Mouse (Mus musculus) CH12.LX (cell line): Measurements from ENCODE around the gene 5730480H06Rik. TPM values are rescaled to one million over a fixed set of nuclear protein-coding genes. Genes with fewer than 3 reads are reported as not detected.

ENCODE experiments used
- DNase-seq: peaks from one replicate; pipeline ENCODE4 v3.0.0-alpha.2; 2013; ENCODE audit errors: extremely low read depth
- H3K27ac ChIP-seq: 2 replicates; pipeline ENCODE4 v1.5.1; 2012; ENCODE audit warnings: low read depth, mild to moderate bottlenecking, control low read depth, moderate library complexity; ENCODE audit not compliant: insufficient read depth
- H3K27me3 ChIP-seq: replicated peaks from 2 replicates; pipeline ENCODE3; 2012; ENCODE audit warnings: inconsistent platforms
- H3K36me3 ChIP-seq, 2 experiments: replicated peaks in 1 of 2; 2 replicates each; pipeline versions ENCODE3 to v1.6.1; 2012; ENCODE audit warnings: inconsistent platforms in 1 of 2, low read length in 1 of 2, mild to moderate bottlenecking in 1 of 2, mixed read lengths in 1 of 2, moderate library complexity in 1 of 2; ENCODE audit not compliant: control insufficient read depth in 1 of 2, insufficient read depth in 1 of 2
- H3K4me1 ChIP-seq, 2 experiments: 2 replicates each; pipeline ENCODE4 v1.6.1; 2012; ENCODE audit warnings: inconsistent platforms in 1 of 2, moderate library complexity in 1 of 2; ENCODE audit not compliant: insufficient read depth in 2 of 2, control insufficient read depth in 1 of 2
- H3K4me2 ChIP-seq: 2 replicates; pipeline ENCODE4 v1.6.1; 2012; ENCODE audit warnings: low read depth, mild to moderate bottlenecking, control low read depth; ENCODE audit not compliant: poor library complexity, insufficient read depth, severe bottlenecking
- H3K4me3 ChIP-seq, 3 experiments: fragments of 150-350 bp in 1 of 3; sonication (generic) in 1 of 3; replicated peaks in 1 of 3; 2 replicates each; pipeline versions ENCODE3 to v1.5.1; 2011 to 2012; ENCODE audit warnings: low read depth in 2 of 3, low read length in 2 of 3, mild to moderate bottlenecking in 2 of 3, moderate library complexity in 2 of 3, control low read depth in 1 of 3, improper control_type of control experiment in 1 of 3, inconsistent platforms in 1 of 3, mixed read lengths in 1 of 3; ENCODE audit not compliant: poor library complexity in 1 of 3
- H3K79me2 ChIP-seq: replicated peaks from 2 replicates; pipeline ENCODE4 v1.6.1; 2012; ENCODE audit warnings: mild to moderate bottlenecking, moderate library complexity; ENCODE audit not compliant: control insufficient read depth, poor library complexity, insufficient read depth, severe bottlenecking; ENCODE audit errors: extremely low read depth
- H3K9ac ChIP-seq: 2 replicates; pipeline ENCODE4 v1.6.1; 2012; ENCODE audit warnings: low read depth, mild to moderate bottlenecking, control low read depth, moderate library complexity; ENCODE audit not compliant: insufficient read depth
- H3K9me3 ChIP-seq: replicated peaks from 2 replicates; pipeline ENCODE3; 2012; ENCODE audit warnings: low read length, inconsistent platforms, mixed read lengths
- CHD1 ChIP-seq: IDR thresholded peaks from 2 replicates; pipeline ENCODE4 v1.6.1; 2012; ENCODE audit warnings: low read depth, low read length, improper control_type of control experiment, inconsistent platforms
- CHD2 ChIP-seq: IDR thresholded peaks from 2 replicates; pipeline ENCODE4 v1.6.1; 2011; ENCODE audit warnings: low read length, improper control_type of control experiment
- EP300 ChIP-seq: IDR thresholded peaks from 2 replicates; pipeline ENCODE4 v1.6.1; 2011; ENCODE audit warnings: low read length, improper control_type of control experiment
- ETS1 ChIP-seq: conservative IDR thresholded peaks from 2 replicates; pipeline ENCODE4 v1.6.1; 2012; ENCODE audit warnings: low read depth, mild to moderate bottlenecking, inconsistent platforms, low read length, improper control_type of control experiment, moderate library complexity
- GABPA ChIP-seq: IDR thresholded peaks from 2 replicates; pipeline ENCODE4 v1.6.1; 2012; ENCODE audit warnings: low read depth, low read length, improper control_type of control experiment, inconsistent platforms; ENCODE audit not compliant: insufficient replicate concordance
- HCFC1 ChIP-seq: IDR thresholded peaks from 2 replicates; pipeline ENCODE4 v1.6.1; 2012; ENCODE audit warnings: low read depth, mild to moderate bottlenecking, inconsistent platforms, low read length, improper control_type of control experiment
- IRF4 ChIP-seq: IDR thresholded peaks from 2 replicates; pipeline ENCODE4 v1.6.1; 2014; ENCODE audit warnings: low read depth, mild to moderate bottlenecking, inconsistent platforms, low read length, improper control_type of control experiment
- JUND ChIP-seq: conservative IDR thresholded peaks from 2 replicates; pipeline ENCODE4 v1.6.1; 2011; ENCODE audit warnings: low read depth, low read length, improper control_type of control experiment
- KAT2A ChIP-seq: IDR thresholded peaks from 2 replicates; pipeline ENCODE4 v1.6.1; 2012; ENCODE audit warnings: low read length, improper control_type of control experiment, inconsistent platforms; ENCODE audit not compliant: insufficient replicate concordance
- MAZ ChIP-seq: IDR thresholded peaks from 2 replicates; pipeline ENCODE4 v1.6.1; 2012; ENCODE audit warnings: low read depth, mild to moderate bottlenecking, inconsistent platforms, low read length, improper control_type of control experiment, moderate library complexity
- MXI1 ChIP-seq: IDR thresholded peaks from 2 replicates; pipeline ENCODE4 v1.6.1; 2011; ENCODE audit warnings: mild to moderate bottlenecking, low read depth, low read length, improper control_type of control experiment
- MYC ChIP-seq: IDR thresholded peaks from 2 replicates; pipeline ENCODE4 v1.6.1; 2011; ENCODE audit warnings: low read depth, mild to moderate bottlenecking, improper control_type of control experiment, low read length
- NELFE ChIP-seq: IDR thresholded peaks from 2 replicates; pipeline ENCODE4 v1.6.1; 2011; ENCODE audit warnings: low read depth, low read length, improper control_type of control experiment
- PAX5 ChIP-seq: IDR thresholded peaks from 2 replicates; pipeline ENCODE4 v1.6.1; 2012; ENCODE audit warnings: low read length, inconsistent platforms, mixed read lengths
- POLR2A ChIP-seq: IDR thresholded peaks from 2 replicates; pipeline ENCODE4 v1.6.1; 2011; ENCODE audit warnings: low read depth, mild to moderate bottlenecking, improper control_type of control experiment, low read length
- RAD21 ChIP-seq: IDR thresholded peaks from 2 replicates; pipeline ENCODE4 v1.6.1; 2011; ENCODE audit warnings: low read depth, mild to moderate bottlenecking, low read length, improper control_type of control experiment, moderate library complexity
- RCOR1 ChIP-seq: conservative IDR thresholded peaks from 2 replicates; pipeline ENCODE4 v1.6.1; 2012; ENCODE audit warnings: low read depth, mild to moderate bottlenecking, inconsistent platforms, low read length, improper control_type of control experiment
- SIN3A ChIP-seq: IDR thresholded peaks from 2 replicates; pipeline ENCODE4 v1.6.1; 2012; ENCODE audit warnings: low read length, improper control_type of control experiment, inconsistent platforms
- TBP ChIP-seq: conservative IDR thresholded peaks from 2 replicates; pipeline ENCODE4 v1.6.1; 2011; ENCODE audit warnings: low read depth, low read length, improper control_type of control experiment
- UBTF ChIP-seq: IDR thresholded peaks from 2 replicates; pipeline ENCODE4 v1.6.1; 2012; ENCODE audit warnings: low read depth, mild to moderate bottlenecking, inconsistent platforms, low read length, improper control_type of control experiment, moderate library complexity
- USF1 ChIP-seq: IDR thresholded peaks from 2 replicates; pipeline ENCODE4 v1.6.1; 2014; ENCODE audit warnings: low read depth, mild to moderate bottlenecking, inconsistent platforms, low read length, improper control_type of control experiment
- USF2 ChIP-seq: conservative IDR thresholded peaks from 2 replicates; pipeline ENCODE4 v1.6.1; 2011; ENCODE audit warnings: low read depth, low read length, improper control_type of control experiment
- ZC3H11A ChIP-seq: IDR thresholded peaks from 2 replicates; pipeline ENCODE4 v1.6.1; 2012; ENCODE audit warnings: low read depth, mild to moderate bottlenecking, inconsistent platforms, low read length, improper control_type of control experiment
- ZKSCAN1 ChIP-seq: IDR thresholded peaks from 2 replicates; pipeline ENCODE4 v1.6.1; 2012; ENCODE audit warnings: low read depth, inconsistent platforms, low read length, improper control_type of control experiment, borderline replicate concordance
- dilution Hi-C: fragments of 300-500 bp; cut with MboI; formaldehyde crosslinking; loops from 2 replicates; pipeline ENCODE4 v1.14.3; 2020; ENCODE audit warnings: low sequenced_read_pairs; ENCODE audit not compliant: extremely low pct_unique_long_range_greater_than_20kb, extremely low pct_ligation_motif_present
- in situ Hi-C: fragments of 300-500 bp; cut with MboI; formaldehyde crosslinking; loops from 3 replicates; pipeline ENCODE4 v1.14.3; 2019; ENCODE audit warnings: low sequenced_read_pairs, low pct_ligation_motif_present, low pct_unique_long_range_greater_than_20kb, mixed read lengths
- polyA plus RNA-seq: library from polyadenylated mRNA; unstranded; fragments of >175 nt; gene quantifications from 2 replicates; pipeline ENCODE4 v1.2.1, GENCODE M21; 2012; ENCODE audit warnings: low read depth; ENCODE audit not compliant: insufficient read length
- total RNA-seq, 2 experiments: library from RNA; depleted of rRNA; stranded (reverse); fragments of 300-350 nt in 1 of 2; fragments of >200 nt in 1 of 2; gene quantifications; 2 replicates each; pipeline ENCODE4 v1.2.3; 2012 to 2014

5730480H06Rik gene
- total and polyA plus RNA-seq, 3 experiments, result 10.2 to 29.2 (median 28.3) TPM

DNA sequence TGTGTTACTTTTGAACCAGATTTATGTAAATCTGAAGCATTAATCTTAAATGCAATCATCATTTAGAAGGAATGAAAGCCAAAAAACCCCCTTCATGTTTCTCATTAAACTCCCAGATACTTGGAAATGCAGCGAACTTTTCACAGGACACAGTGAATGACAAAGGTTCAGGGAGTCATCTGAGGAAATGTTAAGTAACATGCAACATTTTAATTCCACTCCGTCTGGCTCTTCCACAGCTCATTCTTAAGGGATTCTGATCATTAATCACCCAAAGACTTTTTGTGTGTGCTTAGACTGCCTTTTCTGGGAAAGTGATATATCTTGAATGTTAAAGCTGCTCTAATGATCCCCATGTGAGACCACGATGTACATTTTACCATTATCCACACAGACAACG, 7.2 kb upstream of the 5730480H06Rik start:
- no peak for DNase-seq
- Histone ChIP-seq H3K9me3 (no peaks in the 10 kb centered on the region), H3K4me2 (no peak overlapping the region), H3K36me3 (no peaks in the 10 kb centered on the region), H3K4me1 (no peaks in the 10 kb centered on the region), H3K9ac (no peak overlapping the region), H3K4me3 (no peak overlapping the region), H3K27me3 (no peaks in the 10 kb centered on the region), H3K79me2 (no peaks in the 10 kb centered on the region), H3K27ac (no peak overlapping the region)
- dilution Hi-C loops, result no loop called here
- in situ Hi-C loops, result no loop called here
- TF ChIP-seq MAZ (no peak), MYC (no peak), KAT2A (no peak), GABPA (no peak), CHD2 (no peak), ETS1 (no peak), TBP (no peak)

DNA sequence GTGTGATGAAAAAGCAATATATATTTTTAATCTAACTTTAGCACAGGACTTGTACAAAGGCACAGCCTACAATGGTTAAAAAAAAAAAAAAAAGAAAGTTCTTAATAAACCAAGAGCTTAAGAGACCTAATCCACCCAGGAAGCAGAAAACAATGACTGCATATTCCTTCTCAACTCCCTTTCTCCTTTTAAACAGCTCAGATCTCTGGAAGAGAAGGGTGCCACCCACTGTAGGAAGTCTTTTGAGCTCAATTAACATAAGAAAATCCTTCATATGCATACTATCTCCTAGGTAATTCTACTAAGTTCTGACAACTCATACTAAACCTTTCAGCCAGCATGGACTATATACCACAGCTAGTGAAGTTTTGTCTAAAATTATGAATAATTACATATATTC, 1.5 kb upstream of the 5730480H06Rik start:
- Histone ChIP-seq H3K9ac (no peak overlapping the region), H3K4me3 (no peak overlapping the region), H3K36me3 (no peaks in the 10 kb centered on the region), H3K79me2 (no peaks in the 10 kb centered on the region), H3K4me1 (peaks cover 0 to 5% of the 10 kb centered on the region in 2 experiments; a peak in 2 of 4 replicates), H3K27ac (no peak overlapping the region), H3K4me2 (no peak overlapping the region), H3K27me3 (no peaks in the 10 kb centered on the region), H3K9me3 (no peaks in the 10 kb centered on the region)
- dilution Hi-C loops, result no loop called here
- TF ChIP-seq CHD1 (no peak), HCFC1 (no peak), CHD2 (no peak), USF1 (no peak), UBTF (no peak), ZC3H11A (no peak), RCOR1 (no peak), POLR2A (no peak), RAD21 (no peak), IRF4 (no peak), SIN3A (no peak), NELFE (no peak), MXI1 (no peak), PAX5 (no peak), JUND (no peak), USF2 (no peak), EP300 (no peak), GABPA (no peak), ZKSCAN1 (no peak)
- in situ Hi-C loops, result no loop called here
- DNase-seq, result no peak
